Mouse (Mus musculus) adrenal gland, adult 2 months (tissue): Measurements from ENCODE around the gene Exoc6b. TPM values are rescaled to one million over a fixed set of nuclear protein-coding genes. Genes with fewer than 3 reads are reported as not detected.
"Not testable (repeated sequence)": the region's sequence is repeated elsewhere in the genome, so short reads cannot be mapped to it uniquely, and the experiment has no call there.

Source experiments
- DNase-seq: peaks from one replicate; pipeline ENCODE4 v3.0.0; 2021
- long read RNA-seq: library from polyadenylated mRNA; stranded (forward); transcript quantifications from one replicate; pipeline ENCODE4 v2.0.0, GENCODE M21; 2021
- polyA plus RNA-seq: library from polyadenylated mRNA; depleted of rRNA; stranded (reverse); fragments of >200 nt; gene quantifications from 2 replicates; pipeline ENCODE4 v1.2.3, GENCODE M21; 2012; rRNA removed
- total RNA-seq, 2 experiments: library from RNA; stranded (reverse); gene quantifications; 2 replicates each; pipeline ENCODE4 v1.2.3; 2021

Exoc6b gene
- total RNA-seq (10 to 100 TPM; 42.8 to 45.1 TPM), polyA plus RNA-seq (5.8 and 7.4 TPM in 2 replicates)
- long read RNA-seq, partial matches to known transcripts = 0 of 7 reads
- long read RNA-seq, other reads (novel, unspliced or antisense) = 4 of 7 reads

DNA sequence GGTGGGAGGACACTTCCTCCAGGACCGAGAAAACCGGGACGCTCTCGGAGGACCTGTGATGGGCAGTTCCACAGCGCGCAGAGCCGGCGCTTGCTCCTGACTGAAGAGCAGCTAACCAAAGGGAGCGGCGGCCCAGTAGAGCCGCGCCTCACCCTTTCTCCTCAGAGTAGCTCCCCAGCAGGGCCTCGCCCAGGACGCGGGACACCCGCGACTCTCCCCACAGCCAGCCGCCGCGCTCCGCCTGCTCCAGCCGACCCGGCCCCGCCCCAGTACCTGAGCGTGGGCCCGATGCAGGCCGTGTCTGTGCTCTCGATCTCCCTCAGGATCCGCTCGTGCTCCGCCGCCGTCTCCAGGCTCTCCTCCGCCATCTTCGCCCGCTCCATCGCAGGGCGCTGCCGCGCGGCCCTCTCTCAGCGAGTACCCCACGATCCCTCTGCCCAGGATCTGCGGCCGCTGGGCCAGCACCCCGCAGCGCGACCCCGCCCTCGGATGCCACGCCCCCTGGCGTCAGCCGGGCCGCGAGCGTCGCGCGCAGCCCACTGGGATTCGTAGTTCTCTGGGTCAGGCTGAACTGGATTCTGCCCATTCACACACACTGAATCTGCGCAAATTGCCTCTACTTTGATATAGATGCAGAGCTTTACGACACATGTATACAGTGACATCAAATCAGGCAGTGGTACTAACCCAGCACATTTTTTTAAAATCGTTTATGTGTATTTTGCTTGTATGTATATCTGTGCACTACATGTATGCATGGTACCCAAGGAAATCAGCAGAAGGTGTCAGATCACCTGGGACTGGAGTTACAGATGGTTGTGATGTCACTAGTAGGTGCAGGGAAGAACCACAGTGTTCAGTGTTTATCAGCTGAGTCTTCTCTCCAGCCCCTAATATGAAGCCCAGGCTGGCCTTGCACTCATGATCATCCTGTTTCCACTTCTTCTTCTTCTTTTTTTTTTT is at the start of gene Exoc6b:
Exoc6b (minus strand) TSS at position 491 of the 963 bp plus-strand sequence.
- DNase-seq = peak; percentile 95

DNA sequence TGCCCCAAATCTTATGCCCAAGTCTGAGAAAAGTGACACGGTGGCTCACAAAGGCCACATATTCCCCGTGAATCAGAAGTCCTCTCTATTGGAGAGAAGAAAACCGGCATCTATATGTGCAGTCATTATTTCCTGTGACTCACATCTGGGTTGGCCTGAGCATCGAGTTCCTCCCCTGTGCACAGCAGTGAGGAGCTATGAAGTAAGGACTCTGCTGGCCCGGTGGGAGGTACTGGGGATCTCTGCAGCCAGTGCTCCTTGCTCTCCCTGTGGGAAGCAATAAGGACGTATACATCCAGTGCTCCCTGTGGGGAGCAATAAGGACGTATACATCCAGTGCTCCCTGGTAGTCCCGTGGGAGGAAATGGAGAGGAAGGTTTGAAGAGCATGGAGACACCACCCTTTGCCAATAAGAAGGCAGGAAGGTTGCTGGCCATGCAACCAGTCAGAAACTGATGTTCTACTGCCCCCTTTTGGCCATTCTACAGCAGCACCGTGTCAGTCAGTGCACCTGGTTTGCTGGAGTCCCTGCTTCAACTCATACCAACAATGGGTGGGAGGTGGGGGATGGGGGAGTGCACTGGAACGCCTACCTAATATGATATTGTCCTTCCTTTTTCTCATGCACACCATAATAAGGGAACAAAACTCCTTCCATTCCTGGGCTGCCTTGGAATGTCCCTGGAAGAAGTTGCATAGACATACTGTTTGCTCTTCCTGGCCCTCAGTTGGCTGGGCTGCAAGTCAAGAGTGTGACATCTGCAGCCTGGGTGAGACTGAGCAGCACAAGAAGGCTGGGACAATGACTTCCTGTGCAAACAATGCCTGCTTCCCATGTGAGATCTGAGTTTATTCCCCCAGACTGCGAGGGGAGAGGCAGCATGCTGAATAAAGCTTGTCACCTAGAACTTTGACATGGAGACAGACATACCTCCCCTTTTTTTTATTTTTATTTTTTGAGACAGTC is 48.5 kb upstream of the Exoc6b start:
- DNase-seq = peak; percentile 67

DNA sequence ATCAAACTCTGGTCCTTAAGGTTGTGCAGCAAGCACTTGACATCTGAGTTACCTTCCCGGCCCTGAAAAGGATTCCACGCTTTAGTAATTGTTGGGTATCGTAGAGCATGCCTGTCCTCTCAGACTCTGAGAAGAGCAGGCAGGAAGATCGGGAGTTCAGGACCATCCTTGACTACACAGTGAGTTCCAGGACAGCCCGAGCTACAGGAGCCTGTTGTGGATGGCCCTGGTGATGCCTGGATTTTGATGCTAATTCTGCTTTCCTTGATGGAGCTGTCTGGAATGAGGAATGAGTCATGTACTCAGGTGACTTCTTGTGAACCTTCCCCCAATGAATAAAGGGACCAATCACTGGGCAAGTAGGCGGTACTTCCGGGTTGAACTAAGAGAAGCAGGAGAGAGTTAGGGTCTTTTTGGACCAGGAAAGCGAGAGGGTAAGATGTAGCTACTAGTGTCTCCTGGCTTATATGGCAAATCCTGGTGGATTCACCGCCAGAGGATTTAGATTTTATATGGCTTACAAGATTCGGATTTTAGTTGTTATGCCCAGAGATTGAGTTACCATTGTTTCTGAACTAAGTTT is 35.8 kb upstream of the Exoc6b start:
- no peak for DNase-seq

DNA sequence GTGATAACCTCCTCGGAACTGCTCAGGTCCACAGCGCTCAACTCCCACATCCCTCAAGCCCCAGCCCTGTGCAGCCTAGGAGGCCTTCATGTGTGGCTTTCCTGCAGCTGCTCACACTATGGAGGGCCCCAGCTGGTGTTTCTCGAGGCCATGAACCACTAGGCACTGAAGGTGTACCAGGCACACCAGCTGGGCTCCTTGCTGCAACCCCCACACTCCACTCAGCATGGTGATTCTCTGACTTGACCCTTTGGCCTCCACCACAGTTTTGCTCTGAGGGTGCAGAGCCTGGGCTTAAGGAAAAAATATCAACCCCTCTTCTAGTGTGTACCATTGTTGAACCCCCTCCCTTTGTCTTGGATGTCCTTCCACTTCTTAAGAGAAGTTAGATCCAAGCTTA is 34.0 kb upstream of the Exoc6b start:
- no peak for DNase-seq

DNA sequence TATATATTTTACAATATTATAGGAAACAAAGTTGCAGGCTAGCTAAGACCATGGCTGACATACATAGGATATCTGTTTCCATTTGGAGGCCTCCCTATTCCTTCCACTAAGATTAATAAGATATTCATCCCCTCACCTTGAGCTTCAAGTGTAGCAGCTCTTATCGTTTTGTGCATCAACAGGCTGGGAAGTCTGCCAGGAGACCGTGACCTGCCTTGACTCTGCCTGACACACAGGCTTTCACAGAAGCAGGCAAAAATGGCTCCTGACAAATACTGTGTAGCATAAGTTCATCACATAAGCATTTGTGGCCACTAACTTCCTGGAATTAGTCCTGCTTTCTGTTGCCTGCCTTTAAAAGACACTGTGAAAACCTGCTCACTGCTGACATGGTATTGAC is 27.1 kb upstream of the Exoc6b start:
- DNase-seq = peak; percentile 90

DNA sequence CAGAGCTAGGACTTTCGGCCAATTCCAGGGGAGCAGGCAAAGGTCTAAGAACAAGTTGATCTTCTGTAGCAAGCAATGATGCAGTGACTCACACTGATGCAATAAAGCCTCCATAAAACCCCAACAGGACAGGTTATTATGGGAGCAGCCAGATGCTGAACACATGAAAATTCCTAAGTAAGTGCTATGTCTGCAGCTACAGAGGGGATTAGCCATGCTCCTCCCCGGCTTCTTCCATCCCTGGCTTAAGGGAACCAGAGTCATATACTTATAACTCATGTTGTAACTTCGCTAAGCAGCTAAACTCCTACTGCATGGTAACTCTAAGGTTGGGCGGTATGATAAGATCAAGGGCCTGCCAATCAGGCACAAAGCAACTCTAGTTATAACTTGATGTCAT is 18.1 kb upstream of the Exoc6b start:
- DNase-seq = peak; percentile 28

DNA sequence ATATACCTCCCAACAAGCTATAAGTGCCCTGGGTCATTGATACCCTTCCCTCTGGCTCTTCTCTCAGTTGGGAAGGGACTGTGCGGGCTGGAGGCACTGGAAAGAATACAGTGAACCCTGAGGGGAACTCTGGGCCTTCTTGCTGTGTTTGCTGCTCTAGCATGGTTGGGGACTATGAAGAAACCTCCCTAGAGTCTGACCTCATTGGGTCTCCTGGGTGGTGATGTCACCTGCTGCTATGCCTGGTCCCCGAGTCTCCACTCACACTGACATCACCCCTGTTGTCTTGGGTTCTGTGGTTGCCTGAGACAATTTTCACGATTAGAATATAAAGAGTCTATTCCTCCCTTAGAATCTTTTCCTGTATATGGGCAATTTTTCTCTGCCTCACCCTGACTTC is 17.3 kb upstream of the Exoc6b start:
- peak; percentile 21 for DNase-seq

DNA sequence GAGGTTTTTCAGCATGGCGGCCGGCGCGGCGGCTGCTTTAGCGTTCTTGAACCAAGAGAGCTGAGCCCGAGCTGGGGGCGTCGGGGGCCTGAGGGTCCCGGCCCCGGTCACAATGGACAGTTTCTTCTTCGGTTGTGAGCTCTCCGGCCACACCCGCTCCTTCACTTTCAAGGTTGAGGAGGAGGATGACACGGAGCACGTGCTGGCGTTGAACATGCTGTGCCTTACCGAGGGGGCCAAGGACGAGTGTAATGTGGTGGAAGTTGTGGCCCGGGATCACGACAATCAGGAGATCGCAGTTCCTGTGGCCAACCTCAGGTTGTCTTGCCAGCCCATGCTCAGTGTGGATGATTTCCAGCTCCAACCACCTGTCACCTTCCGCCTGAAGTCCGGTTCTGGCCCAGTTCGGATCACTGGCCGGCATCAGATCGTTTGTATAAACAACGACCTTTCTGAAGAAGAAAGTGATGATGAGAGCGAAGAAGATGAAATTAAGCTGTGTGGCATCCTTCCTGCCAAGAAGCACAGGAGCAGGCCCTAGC is 6.9 kb upstream of the Exoc6b start:
- DNase-seq = not testable (repeated sequence)

DNA sequence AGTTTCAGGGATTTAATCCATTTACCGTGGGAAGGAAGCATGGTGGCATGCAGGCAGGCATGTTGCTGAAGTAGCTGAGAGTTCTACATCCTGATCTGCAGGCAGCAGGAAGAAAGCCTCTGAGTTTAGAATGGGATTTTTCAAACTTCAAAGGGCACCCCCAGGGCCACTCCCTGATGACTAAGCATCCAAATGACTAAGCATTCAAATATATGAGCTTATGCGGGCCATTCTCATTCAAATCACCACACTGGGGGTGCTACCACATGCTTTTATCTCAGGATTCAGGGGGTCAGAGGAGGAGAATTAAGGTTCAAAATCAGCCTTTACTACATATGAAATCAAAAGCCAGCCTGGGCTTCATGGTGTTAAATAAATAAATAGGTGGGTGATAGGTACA is 5.7 kb upstream of the Exoc6b start:
- DNase-seq = peak; percentile 51

DNA sequence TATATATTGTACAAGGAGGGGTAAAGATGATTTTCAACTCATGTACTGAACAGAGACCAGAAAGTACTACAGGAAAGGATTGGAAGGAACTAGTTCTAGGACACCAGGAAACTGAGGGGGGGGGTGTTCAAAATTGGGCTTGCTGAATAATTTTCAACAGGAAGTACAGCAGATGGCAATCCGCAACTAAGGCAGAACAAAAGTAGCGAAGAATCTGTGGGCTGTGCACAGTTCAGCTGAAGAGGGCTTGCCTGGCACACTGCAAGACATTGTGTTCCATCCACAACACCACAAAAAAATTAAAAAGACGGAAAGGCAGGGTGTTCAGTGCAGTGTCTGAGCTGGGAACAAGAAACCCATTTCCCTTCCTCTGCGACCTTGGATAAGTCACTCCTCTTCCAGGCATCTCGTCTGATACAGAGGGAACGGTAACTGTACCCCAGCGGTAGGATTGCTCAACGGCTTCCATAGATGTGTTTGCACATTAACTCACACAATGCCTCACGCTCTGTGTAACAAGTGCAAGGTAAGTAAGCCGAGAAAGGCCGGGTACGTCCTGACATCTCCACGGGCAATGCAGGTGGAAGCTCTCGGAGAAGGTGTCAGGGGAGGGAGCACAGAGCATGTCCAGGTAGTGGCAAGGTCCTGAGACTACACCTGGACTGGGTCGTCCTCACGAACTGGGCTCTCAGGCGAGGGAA is 841 bp downstream of the Exoc6b start:
- DNase-seq = no peak

DNA sequence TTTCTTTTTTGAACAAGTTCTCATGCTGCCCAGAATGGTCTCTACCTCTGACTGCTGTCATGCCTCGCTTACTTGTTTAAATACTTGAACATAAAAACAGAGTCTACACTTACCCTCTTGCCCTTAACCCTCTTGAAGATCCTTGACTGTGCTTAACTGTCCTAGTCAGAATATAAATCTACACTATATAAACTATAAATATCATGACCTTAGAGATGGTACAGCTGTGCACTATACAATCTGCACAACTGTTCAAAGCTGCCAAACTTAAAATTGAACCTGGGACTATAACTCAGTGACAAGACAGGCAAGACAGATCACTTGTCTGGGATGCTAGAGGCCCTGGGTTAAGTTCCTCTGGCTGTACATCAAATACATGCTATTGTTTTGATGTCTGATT is 11.7 kb downstream of the Exoc6b start:
- no peak for DNase-seq

DNA sequence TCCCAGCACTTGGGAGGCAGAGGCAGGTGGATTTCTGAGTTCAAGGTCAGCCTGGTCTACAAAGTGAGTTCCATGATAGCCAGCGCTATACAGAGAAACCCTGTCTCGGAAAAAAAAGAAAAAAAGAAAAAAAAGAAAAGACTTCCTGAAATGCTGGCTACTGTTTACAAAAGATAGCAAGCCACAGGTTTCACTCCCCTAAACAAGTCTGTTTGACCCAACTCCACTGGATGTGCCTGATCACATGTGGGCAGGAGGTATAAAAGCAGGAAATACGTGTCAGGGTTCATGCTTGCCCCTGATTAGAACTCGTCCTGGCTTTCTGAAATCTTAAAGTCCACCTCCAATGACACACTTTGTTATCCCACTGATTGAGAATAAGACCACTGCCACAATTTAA is 18.2 kb downstream of the Exoc6b start:
- no peak for DNase-seq

DNA sequence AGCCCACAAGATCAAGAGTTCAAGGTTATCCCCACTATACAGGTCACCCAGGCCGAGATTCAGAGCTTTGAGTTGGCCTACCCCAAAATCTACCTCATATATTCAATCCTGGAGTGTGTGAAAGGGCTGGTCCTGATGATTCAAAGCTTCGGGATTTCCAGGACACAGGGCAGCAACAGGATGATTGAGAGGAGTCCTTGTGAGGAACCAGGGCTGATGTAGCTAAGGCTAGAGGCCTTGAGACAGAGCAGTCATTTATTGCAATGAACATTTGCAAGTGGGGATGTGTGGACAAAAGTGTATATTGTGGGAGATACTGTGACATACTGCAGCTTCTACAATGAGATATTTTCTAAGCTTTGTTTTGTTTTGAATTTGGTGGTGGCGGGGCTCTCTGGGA is 22.8 kb downstream of the Exoc6b start:
- peak; percentile 59 for DNase-seq

DNA sequence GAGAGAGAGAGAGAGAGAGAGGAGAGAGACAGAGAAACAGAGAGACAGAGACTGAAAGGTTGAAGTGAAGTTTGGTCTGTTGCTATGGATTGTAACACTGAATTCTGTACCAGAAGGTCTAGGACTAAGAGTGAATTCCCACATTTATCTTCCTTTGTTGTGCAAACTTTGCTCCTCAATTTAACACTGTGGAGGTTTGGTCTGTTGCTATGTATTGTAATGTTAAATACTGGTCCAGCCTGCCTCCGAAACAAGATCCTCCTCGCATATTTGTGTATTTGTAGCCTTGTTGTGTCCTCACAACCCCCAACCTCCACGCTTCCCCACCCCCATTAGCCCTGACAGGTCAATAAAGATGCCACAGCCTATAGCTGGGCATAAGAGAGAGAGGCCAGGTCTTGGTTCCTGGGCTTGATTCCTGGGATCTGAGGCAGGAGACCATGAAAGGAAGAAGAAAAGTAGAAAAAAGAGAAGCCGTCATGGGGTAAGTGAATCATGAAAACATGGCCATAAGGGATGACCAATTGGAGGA is 24.6 kb downstream of the Exoc6b start:
- no peak for DNase-seq

DNA sequence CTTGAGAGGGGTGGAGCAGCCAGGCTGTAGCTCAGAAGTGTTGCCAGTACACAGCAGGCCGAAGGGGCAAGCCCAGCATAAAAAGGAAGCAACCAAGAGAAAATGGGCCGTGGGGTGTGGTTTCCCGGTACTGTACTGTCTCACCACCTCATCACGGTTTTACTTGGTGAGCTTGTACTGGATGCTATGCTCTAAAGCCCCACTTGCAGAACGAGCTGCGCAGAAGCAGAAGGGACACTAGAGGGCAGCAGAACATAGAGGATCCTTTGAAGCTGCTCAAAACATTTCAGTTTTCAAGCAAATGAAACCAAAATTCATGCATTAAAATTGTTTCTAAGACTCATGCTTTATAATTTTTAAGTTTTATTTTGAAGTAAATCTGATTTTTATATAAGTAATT is 31.6 kb downstream of the Exoc6b start:
- peak; percentile 59 for DNase-seq

DNA sequence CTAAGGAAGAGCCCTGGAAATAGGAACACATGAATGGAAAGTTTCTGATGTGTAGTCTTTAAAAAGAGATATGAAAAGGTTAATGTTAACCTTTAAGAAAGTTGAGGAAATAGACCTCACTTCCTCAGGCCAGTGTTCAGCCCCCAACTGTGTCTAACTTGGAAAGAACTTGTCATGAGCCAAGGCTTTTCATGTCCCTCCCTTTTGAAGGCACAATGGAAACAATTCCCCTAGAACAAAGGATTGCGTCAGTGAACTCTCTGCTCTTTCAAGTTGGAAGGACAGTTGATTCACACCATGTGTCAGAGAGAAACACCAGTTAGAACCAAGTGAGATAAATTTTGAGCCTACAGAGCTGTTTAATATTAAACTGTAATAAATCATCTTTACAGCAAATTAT is 39.6 kb downstream of the Exoc6b start:
- DNase-seq = peak; percentile 33

DNA sequence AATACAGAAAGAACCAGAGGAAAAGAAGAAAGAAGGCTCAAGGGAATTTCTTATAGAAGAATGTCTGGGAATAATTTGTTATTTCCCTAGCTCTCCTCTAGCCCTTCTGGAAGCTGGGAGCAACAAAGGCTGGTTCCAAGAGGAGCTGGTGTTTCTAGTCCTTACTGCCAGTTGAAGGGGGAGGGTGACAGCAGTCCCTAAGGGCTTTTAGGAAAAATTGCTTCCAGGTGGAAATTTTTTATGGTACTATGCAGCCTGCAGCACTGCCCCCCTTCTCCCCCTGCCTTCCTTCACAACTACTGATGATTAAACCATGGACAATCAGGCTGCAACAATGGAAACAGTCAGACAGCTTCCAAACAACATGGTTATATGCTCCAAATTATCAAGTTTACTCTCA is 44.9 kb downstream of the Exoc6b start:
- DNase-seq = no peak

DNA sequence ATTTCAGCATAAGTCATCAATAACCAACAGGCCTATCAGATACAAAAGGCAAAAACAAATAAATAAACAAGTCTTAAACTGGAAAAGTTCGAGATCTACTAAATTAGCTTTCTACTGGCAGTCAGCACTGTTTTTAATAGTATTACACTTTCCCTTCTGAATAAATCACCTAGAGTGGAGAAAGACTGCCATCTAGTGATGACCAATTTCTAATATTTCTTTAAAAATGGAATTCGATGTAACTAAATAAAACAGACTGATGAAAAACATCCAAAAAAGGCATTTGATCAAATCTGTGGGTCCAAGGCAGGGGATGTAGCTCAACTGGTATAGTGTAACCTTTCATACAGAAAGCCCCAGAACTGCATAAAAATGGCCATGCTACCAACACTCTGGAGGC is 52.3 kb downstream of the Exoc6b start:
- DNase-seq = no peak

DNA sequence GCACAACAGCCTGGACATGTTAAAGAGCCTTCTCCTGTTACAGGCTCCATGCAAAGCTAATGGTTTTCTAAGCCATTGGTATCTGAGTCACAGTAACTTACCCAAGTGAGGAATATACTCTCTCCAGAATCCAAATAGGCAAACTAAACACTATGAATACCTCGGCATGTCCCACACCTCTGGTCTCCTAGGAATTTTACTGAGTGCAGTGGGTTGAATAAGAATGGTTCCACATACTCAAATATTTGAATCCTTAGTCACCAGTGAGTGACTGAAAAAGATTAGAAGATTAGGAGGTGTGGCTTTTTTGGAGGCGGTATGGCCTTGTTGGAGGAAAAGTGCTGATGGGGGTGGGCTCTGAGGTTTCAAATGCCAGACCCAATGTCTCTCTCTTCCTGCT is 55.4 kb downstream of the Exoc6b start:
- no peak for DNase-seq

DNA sequence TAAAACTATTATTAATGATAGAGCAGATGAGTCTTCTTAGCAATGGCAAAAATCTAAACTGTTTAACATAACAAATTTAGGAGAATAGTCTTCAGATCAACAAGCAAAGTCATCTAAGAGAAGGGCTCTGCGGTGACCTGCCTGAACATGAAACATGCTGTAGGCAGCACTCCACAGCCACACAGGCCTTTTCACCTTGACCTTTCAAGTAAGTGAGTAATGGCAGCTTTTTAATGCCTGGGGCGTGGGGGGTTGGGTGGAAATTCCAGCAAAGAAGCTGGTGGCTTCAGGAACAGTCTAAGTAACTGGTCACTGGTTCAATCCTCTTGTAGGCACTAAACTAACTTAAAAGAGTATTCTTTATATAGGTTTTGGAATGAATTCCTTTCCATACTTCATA is 58.9 kb downstream of the Exoc6b start:
- peak; percentile 78 for DNase-seq

DNA sequence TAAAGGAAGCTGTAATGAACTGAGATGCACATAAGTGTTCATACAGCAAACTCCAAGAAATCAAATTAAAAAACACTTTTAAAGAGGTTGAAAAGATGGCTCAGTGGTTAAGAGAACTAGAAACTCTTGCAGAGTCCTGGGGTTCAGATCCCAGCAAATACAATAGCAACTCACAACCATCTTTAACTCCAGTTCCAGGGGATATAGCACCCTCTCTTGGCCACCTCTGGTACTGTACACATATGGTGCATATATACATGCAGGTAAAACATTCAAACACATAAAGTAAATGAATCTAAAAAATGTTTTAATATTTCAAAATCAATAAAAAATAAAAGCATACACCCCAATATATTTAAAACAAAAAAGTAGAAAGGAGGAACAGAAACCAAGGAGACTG is 73.9 kb downstream of the Exoc6b start:
- no peak for DNase-seq
